Mouse (Mus musculus) macrophage (primary cell): ENCODE measurements around the gene Csrnp2. TPM values are rescaled to one million over a fixed set of nuclear protein-coding genes. Genes with fewer than 3 reads are reported as not detected.

Source experiments
- H3K27ac ChIP-seq: fragments of 350-480 bp; formaldehyde crosslinking; 2 replicates; pipeline ENCODE4 v1.9.0; 2021
- H3K36me3 ChIP-seq: fragments of 350-480 bp; formaldehyde crosslinking; 2 replicates; pipeline ENCODE4 v1.9.0; 2021; ENCODE audit errors: inconsistent target
- H3K4me3 ChIP-seq: fragments of 350-480 bp; formaldehyde crosslinking; 2 replicates; pipeline ENCODE4 v1.9.0; 2021; ENCODE audit errors: inconsistent target
- H3K79me2 ChIP-seq: fragments of 350-480 bp; formaldehyde crosslinking; 2 replicates; pipeline ENCODE4 v1.9.0; 2021; ENCODE audit errors: inconsistent target
- WGBS: methylation state at CpG from one replicate; pipeline ENCODE4 v1.1.7; 2026; ENCODE audit warnings: inconsistent platforms; ENCODE audit not compliant: missing documents; 5-methylcytosine and 5-hydroxymethylcytosine counted together
- polyA plus RNA-seq: library from polyadenylated mRNA; stranded (reverse); fragments of 250-400 nt; gene quantifications from 3 replicates; pipeline ENCODE4 v1.2.4, GENCODE M21; 2018; ENCODE audit warnings: inconsistent platforms

Csrnp2 gene
- polyA plus RNA-seq, 1 experiment from 2014 or later: 1.8 TPM

- Histone ChIP-seq H3K27ac (no peak overlapping the region), H3K36me3 (no peaks in the 10 kb centered on the region), H3K4me3 (no peak overlapping the region), H3K79me2 (no peaks in the 10 kb centered on the region)
- 16% methylated on average over 6 of the region's 6 CpGs for WGBS
Measured at GRCm38 (mm10) chr15:100463712-100464111, 31.6 kb downstream of the Csrnp2 start.

- Histone ChIP-seq H3K36me3 (no peaks in the 10 kb centered on the region), H3K27ac (peak overlapping the region; percentile 95), H3K4me3 (no peak overlapping the region), H3K79me2 (no peaks in the 10 kb centered on the region)
- WGBS: 54% methylated on average over 5 of the region's 5 CpGs
Measured at GRCm38 (mm10) chr15:100462086-100462485, 33.2 kb downstream of the Csrnp2 start.

- H3K27ac ChIP-seq: peak overlapping the region; percentile 95
- H3K36me3 ChIP-seq: no peaks in the 10 kb centered on the region
- no peak overlapping the region for H3K4me3 ChIP-seq
- WGBS: 16% methylated on average over 8 of the region's 9 CpGs
- no peaks in the 10 kb centered on the region for H3K79me2 ChIP-seq
Measured at GRCm38 (mm10) chr15:100461646-100462045, 33.6 kb downstream of the Csrnp2 start.

GRCm38 (mm10) chr15:100460942-100461341 lies 34.3 kb downstream of the Csrnp2 start:
- H3K4me3 ChIP-seq: no peak overlapping the region; the same call in 1 of the 2 replicates
- 16% methylated on average over 12 of the region's 12 CpGs for WGBS
- no peaks in the 10 kb centered on the region for H3K36me3 ChIP-seq
- H3K79me2 ChIP-seq: no peaks in the 10 kb centered on the region
- H3K27ac ChIP-seq: peak overlapping the region; percentile 95

GRCm38 (mm10) chr15:100458055-100458454 lies 37.2 kb downstream of the Csrnp2 start:
- H3K4me3 ChIP-seq: no peak overlapping the region
- WGBS: 37% methylated on average over 10 of the region's 10 CpGs
- H3K36me3 ChIP-seq: no peaks in the 10 kb centered on the region
- H3K79me2 ChIP-seq: no peaks in the 10 kb centered on the region
- H3K27ac ChIP-seq: no peak overlapping the region

GRCm38 (mm10) chr15:100457340-100457739 lies 37.9 kb downstream of the Csrnp2 start:
- H3K4me3 ChIP-seq: no peak overlapping the region
- 9% methylated on average over 13 of the region's 17 CpGs for WGBS

GRCm38 (mm10) chr15:100456356-100456991 lies 38.8 kb downstream of the Csrnp2 start:
- H3K79me2 ChIP-seq: no peaks in the 10 kb centered on the region
- no peaks in the 10 kb centered on the region for H3K36me3 ChIP-seq
- 79% methylated on average over 7 of the region's 7 CpGs for WGBS
- no peak overlapping the region for H3K4me3 ChIP-seq
- no peak overlapping the region for H3K27ac ChIP-seq

More at GRCm38 (mm10) chr15:100457340-100457739, 37.9 kb downstream of the Csrnp2 start:
- Histone ChIP-seq H3K27ac (no peak overlapping the region), H3K79me2 (no peaks in the 10 kb centered on the region), H3K36me3 (no peaks in the 10 kb centered on the region)

GRCm38 (mm10) chr15:100452486-100452885 lies 42.8 kb downstream of the Csrnp2 start:
- H3K27ac ChIP-seq: no peak overlapping the region
- H3K79me2 ChIP-seq: no peaks in the 10 kb centered on the region
- H3K36me3 ChIP-seq: no peaks in the 10 kb centered on the region
- H3K4me3 ChIP-seq: no peak overlapping the region
- WGBS: 94% methylated on average over 11 of the region's 11 CpGs

- Histone ChIP-seq H3K27ac (no peak overlapping the region), H3K4me3 (no peak overlapping the region), H3K36me3 (no peaks in the 10 kb centered on the region), H3K79me2 (no peaks in the 10 kb centered on the region)
- WGBS: 96% methylated on average over 16 of the region's 16 CpGs
Measured at GRCm38 (mm10) chr15:100451245-100451644, 44.0 kb downstream of the Csrnp2 start.

GRCm38 (mm10) chr15:100449495-100449894 lies 45.8 kb downstream of the Csrnp2 start:
- Histone ChIP-seq H3K79me2 (no peaks in the 10 kb centered on the region), H3K27ac (peak overlapping the region; percentile 83), H3K36me3 (no peaks in the 10 kb centered on the region), H3K4me3 (no peak overlapping the region)
- WGBS: 90% methylated on average over 2 of the region's 3 CpGs

GRCm38 (mm10) chr15:100448572-100448971 lies 46.7 kb downstream of the Csrnp2 start:
- 100% methylated on average over 3 of the region's 4 CpGs for WGBS
- H3K4me3 ChIP-seq: no peak overlapping the region
- no peaks in the 10 kb centered on the region for H3K36me3 ChIP-seq
- peak overlapping the region; percentile 83 for H3K27ac ChIP-seq
- H3K79me2 ChIP-seq: no peaks in the 10 kb centered on the region

GRCm38 (mm10) chr15:100446887-100447286 lies 48.4 kb downstream of the Csrnp2 start:
- Histone ChIP-seq H3K79me2 (no peaks in the 10 kb centered on the region), H3K36me3 (no peaks in the 10 kb centered on the region), H3K4me3 (no peak overlapping the region), H3K27ac (no peak overlapping the region)
- WGBS: 0% methylated on average over 2 of the region's 2 CpGs

GRCm38 (mm10) chr15:100443126-100443922 lies 52.0 kb downstream of the Csrnp2 start:
- H3K27ac ChIP-seq: peak overlapping the region; percentile 28
- 4% methylated on average over 18 of the region's 31 CpGs for WGBS
- no peaks in the 10 kb centered on the region for H3K79me2 ChIP-seq
- no peaks in the 10 kb centered on the region for H3K36me3 ChIP-seq
- peak overlapping the region; percentile 22 for H3K4me3 ChIP-seq

GRCm38 (mm10) chr15:100436518-100436917 lies 58.8 kb downstream of the Csrnp2 start:
- Histone ChIP-seq H3K79me2 (no peaks in the 10 kb centered on the region), H3K4me3 (no peak overlapping the region), H3K27ac (no peak overlapping the region), H3K36me3 (no peaks in the 10 kb centered on the region)
- WGBS: 79% methylated on average over 10 of the region's 10 CpGs

- Histone ChIP-seq H3K79me2 (no peaks in the 10 kb centered on the region), H3K27ac (no peak overlapping the region), H3K4me3 (no peak overlapping the region), H3K36me3 (no peaks in the 10 kb centered on the region)
- WGBS: 25% methylated on average over 4 of the region's 4 CpGs
Measured at GRCm38 (mm10) chr15:100436112-100436511, 59.2 kb downstream of the Csrnp2 start.
